Mouse (Mus musculus): Measurements from ENCODE around the gene BC004004. TPM values are rescaled to one million over a fixed set of nuclear protein-coding genes. Genes with fewer than 3 reads are reported as not detected.
A peak's percentile ranks its signal among the peaks of the same experiment; 100 is the strongest.
"Not testable (repeated sequence)": the region's sequence is repeated elsewhere in the genome, so short reads cannot be mapped to it uniquely, and the experiment has no call there.

The BC004004 gene
- total RNA-seq (2021) = 10 to 100 TPM; 77.6 to 80.4 TPM

DNA sequence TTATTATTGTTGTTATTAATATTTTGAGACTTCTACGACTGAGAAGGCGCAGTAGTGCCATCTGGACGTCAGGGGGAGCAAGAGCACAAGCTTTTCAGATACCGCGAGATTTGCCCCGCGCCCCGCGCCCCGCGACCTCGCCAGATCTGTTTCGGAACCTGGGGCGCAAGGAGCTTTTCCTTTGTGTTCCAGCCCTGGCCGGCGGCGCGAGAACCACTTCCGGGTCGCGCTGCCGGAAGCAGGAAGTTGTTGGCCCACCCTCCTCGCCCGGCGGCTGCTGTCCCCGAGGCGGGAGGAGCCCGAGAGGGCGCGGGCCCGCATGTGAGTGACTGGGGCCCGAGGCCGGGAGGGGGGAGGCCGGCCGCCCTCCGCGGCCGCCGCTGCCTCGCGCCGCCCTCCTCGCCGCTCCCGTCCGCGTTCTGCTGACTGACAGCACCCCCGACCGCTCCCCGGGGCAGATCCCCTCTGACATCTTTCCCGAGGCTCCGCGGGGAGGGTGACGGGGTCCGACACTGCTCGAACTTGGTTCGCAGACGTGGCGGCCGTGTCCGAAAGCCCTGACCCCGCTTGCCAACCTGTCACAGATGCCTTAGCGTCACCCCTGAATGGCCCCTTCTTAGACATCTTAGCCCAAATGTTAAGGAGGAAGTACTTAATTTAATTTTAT lies at the start of gene BC004004:
BC004004 (plus strand) TSS at position 107 of the 667 bp plus-strand sequence.
- DNase-seq = peak; percentile 93

DNA sequence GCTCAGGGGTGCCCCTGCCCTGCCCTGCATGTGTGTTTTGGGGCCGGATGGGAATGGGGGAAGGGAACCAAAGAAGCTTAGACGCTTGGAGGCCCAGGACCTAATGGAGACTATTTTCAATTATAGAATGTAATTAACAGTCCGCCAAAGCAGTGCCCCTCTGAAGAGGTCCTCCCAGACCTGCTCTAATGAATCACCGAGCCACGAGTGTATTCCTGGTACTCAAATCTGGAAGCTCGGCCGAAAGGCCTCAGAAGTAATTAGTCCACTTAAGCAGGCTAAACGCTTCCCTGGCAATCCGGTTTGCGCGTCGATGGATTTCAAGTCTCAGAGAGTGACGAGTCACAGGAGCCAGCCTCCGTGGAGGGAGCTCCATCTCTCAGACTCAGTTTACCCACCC lies 48.0 kb upstream of the BC004004 start:
- DNase-seq = no peak

DNA sequence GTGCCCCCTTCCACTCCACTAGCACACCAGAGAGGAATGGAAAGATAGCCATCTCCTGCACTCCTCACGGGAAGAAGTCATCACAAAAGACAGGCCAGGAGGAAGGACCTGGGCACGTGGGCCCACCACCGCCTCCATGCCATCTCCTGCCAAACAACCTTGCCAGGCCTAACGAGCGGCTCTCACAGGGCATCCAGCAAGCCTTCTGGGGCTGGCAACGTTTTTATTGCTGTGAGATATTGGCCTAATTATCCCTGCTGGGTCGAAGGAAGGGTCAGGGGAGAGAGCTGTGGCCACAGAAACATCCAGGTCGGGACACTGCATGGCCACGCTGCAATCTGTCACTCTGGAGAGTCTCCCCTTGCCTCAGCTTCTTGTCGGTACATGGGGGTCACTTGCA lies 37.5 kb upstream of the BC004004 start:
- DNase-seq = no peak

DNA sequence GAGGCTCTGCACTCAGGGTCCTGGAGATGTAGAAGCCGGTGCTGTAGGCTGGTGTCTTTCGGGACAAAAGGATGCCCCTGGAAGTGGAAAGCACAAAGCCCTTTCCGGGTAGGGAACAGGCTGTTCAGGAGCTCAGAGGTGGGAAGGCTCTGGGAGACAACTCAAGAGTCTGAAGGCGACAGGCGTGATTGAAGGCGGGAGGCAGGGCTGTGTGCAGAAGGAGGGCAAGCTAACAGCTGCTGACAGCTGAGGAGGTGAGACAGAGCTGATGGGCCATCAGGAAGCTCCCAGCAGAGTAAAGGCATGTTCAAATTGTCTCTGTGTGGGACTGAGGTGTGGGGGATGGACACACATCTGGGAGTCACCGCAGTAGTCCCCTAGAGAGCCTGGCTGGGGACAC lies 32.5 kb upstream of the BC004004 start:
- no peak for DNase-seq

DNA sequence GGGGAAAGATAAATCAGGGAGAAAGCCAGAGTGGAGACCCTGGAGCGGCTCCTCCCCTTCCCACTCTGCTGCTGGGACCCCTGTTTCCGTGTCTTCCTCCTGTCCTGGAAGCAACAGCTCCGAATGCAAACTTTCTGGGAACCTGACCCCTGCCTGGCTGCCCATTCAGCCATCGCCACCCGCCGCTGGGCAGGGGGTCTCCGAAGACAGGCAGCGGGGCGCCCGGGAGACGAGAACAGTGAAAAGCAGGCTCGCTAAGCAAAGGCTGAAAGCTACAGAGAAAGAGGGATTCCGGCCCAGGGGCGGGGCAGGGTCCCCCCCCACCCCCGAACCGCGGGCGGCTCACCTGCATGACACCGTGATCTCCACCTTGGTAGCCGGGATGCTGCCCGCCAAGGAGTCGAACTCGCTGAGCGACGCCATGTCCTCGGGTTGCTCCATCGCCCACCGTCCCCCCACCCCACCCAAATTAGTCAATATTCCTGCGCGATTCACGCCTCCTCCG lies 31.3 kb upstream of the BC004004 start:
- DNase-seq = no peak

DNA sequence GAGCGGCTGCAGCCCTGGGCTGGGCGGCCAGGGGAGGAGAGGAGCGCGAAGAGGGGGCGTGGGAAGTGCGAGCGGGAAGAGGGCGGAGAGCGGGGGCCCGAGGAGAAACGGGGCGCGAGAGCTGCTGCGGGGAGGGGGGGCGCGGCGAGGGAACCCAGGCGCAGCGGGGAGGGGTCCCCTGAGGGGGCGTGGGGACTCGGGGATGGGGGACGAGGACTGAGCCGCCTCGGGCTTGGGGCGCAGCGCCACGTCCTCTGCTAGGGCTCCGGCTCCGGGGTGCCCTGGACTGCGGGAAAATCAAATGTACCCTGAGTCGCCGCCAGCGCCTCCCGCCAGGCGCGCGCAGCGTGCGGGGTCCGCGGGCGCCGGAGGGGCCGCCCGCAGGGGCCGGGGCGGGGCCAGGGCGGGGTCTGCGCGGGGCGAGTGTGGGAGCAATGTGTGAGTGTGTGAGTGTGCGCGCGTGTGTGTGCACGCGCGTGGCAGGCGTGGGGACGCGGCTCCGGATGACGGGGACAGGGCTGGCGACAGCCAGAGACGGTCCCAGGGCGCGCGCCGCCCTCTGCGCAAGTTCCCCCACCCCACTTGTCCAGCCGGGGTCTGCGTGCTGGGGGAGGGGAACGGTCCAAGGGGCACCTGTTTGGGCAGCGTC lies 30.7 kb upstream of the BC004004 start, which contains the start of gene Cpne5:
Cpne5 (minus strand) TSS at position 396 of the 649 bp plus-strand sequence.
- no peak for DNase-seq

DNA sequence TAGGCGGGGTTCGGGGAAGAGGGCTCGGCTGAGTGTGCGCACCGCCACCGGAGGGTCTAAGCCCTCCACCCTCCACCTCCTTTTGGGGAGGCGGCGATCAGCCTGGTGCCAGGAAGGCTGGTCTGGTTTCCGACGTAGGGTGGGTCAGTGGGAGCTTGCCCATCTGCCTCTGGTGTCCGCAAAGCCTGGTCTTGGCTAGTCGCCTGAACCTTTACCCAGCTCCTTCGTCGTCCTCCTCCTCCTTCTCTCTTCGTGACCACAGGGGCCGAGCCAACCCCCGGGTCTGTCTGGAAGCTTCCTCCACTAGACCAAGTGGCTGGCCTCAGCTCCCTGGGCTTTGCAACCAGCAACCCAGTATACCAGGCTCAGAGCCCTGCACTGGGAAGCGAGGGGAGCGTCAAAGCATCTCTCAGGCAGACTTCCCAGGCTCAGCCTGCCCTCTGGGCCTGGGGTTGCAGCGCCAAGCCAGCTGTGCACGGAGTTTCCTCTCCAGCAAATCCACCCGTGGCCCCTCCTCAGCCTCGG lies 30.1 kb upstream of the BC004004 start:
- DNase-seq = no peak

DNA sequence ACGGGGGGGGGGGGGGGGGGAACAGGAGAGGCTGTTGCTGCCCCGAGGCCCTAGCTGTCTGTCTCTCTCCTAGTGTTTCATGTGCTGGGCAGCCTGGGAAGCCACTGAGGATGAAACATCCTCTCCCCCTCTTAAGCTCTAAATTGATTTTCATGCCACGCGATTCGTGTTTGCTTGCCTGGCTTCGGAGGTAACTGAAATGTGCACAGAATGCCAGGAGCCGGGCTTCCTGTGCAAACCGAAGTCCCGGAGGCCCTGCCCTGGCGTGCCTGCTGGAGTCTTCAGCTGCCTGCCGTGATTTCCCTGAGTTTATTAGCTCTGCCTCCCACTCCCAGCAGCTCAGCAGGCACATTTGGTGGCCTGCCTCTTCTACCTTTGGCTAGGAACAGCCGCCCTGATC lies 23.7 kb upstream of the BC004004 start:
- DNase-seq = no peak

DNA sequence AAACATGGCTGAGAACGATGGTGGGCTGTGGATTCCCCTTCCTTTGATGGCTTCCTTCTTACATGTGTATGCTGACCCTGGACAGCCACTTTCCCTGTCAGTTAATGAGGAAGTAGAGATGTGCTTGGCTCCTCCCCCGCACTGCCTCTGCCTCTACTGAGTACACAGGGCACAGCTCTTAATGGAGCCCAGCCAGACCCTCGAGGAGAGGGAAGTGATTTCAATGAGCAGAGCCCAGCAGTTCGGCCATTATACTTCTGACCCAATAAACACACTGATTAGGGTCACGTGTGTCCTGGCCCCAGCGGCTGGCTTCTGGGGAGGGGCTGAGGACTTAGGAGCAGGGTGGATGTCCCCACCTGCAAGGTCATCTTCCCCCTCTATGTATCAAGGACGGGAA lies 22.9 kb upstream of the BC004004 start:
- no peak for DNase-seq

DNA sequence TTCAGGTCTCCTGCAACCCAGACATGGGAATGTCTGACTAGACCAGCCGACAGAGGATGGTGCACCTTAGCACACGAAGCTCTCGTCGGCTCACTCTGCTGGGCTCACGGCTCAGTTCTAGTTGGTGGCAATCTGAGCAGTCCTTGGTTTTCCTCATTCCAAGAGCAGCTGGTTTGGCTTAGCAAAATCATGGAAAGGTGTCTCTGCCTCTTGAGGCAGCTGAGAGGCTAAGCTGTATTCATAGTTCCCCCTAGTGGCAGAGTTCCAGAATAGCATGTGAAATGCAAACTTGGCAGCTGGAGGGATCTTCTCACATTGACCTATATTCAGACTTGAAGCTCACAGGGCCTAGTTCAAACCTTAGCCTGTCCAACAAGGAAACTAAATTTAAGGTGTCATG lies 22.0 kb upstream of the BC004004 start:
- no peak for DNase-seq

DNA sequence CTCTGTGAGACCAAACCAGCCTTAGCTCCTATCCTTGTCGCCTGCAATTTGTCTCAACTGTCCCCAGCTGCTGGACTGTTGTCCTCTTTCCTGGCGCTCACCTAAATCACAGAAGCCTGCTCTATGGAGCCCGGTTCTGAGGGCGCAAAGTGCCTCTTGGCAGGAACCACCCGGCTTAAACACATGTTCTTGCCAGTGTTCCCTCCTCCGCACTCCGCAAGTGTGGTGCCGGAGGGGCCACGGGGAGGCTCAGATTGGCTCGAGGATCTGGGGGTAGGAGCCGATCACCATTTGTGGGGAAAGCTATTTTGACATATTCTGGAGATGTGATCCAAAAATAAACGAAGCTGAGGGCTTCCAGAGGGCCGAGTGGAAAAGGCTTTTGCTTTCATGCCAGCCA lies 20.7 kb upstream of the BC004004 start:
- DNase-seq = no peak

DNA sequence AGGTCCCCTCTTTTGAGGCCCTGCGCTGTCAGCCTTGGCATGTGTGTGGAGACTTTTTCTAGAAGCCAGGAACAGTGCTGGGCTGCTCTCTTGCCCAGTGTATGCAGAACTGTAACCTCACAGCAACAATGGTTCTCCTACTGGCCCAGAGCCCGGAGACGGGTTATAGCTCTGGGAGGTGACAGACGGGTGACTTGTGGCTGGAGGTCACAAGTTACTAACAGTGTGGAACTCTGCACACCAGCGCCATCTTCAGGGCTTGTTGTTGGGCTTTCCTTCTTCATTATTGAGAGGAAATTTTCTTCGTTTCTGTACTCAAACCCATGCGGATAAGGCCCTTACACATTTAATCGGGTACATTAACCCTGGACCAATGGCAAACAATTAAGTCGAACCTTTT lies 19.1 kb upstream of the BC004004 start:
- DNase-seq = no peak

DNA sequence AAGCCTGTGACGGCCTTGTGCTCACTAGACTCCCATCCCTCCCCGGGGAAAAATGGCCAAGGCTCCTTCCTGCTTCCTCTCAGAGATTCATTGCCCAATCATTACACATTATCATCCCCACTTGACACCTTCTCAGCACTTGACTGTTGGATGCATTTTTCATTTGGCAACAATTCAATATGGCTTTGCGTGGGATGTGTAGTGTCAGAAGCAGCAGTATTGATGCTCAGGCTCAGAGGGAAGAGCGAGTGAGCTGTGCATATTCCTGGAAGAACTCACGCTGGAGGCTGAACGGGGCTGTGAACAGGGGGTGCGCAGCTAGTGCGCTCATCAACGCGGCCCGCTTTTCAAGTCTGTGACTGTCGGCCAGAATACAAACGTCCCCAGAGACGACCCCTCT lies 17.6 kb upstream of the BC004004 start:
- not testable (repeated sequence) for DNase-seq

DNA sequence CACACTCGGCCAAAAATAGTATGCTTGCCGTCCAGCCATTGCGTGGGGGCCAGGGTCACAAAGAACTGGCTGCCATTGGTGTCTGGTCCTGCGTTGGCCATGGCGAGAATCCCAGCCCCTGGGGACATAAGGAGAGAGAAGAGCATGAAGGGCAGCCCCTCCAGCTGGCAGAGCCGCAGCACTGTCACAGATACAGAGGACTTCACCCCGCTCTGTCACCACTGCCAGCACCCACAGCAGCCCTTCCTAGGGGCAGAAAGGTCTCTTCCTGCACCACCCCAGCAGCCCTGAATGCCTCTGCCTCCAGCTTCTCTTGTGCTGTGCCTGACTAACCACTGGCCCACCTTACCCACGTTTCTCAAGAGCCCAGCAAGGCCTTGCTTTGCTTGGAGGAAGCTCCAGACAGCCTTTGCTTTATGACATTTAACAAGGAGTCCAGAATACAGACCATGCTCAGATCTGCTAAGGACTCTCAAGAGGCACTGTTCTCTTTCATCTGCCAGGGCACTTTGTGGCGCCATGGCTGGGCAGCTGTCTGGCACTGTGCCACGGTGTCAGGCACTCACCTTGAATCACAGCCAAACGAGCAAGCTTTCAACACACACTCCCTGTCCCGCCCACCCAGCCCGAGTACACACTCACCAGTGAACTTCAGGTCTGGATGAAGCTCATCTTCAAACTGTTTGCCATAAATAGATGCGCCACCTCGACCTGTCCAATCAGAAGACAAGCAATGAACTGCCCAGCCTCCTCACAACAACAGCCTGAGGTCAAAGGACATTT lies 16.8 kb upstream of the BC004004 start:
- DNase-seq = no peak

DNA sequence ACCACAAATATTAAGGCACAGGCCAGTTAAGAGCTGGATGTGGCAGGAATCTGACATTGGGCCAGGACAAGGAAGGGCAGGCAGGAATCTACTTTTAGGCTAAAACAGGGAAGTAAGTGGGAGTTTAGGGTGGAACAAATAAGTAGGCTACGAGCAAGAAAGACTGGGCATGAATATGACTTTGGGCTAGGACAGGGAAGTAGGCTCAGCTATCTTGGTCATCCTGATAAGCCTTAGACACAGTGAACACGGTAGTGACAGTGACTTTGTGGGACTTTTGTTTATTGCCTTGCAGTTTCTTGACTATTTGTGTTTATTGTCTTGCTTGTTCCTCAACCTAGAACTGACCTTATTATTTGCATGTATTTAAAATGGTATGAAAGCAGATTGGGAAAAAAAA lies 15.4 kb upstream of the BC004004 start:
- no peak for DNase-seq

DNA sequence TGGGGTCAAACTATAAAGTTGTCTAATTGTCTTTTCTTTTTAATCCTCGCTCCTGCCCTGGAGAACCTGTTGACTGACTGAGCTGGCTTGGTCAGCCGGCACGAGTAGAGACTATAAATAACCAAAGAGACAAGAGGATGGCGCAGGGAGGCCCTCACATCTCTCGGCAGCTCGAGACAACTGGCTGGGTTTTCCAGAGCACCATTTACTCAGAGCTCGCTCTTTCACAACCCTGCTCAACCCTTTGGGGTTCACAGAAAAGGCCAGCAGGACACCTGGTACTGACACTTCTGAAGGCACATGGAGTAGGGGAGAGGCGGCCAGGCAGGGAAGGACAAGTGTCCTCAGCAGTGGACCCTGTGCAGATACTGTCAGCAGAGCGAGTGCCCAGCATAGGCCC lies 14.9 kb upstream of the BC004004 start:
- no peak for DNase-seq

DNA sequence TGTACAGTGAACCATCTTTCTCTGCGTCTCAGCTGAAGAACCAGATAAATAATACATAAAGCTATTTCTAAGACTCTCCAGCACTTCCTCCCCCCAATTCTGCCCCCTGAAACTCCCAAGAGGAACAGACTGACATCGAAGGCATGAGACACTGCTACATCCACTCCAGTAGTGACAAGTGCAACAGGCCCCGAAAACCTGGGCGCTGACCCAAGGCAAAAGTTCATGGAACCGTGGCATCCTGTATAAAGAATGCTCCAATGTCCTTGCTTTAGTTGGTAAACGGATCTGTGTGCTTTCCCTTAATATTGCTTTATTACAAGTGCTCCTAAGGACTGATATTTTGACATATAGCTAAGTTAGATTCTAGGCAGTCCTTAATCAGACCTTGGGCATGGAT lies 13.8 kb upstream of the BC004004 start:
- DNase-seq = not testable (repeated sequence)

DNA sequence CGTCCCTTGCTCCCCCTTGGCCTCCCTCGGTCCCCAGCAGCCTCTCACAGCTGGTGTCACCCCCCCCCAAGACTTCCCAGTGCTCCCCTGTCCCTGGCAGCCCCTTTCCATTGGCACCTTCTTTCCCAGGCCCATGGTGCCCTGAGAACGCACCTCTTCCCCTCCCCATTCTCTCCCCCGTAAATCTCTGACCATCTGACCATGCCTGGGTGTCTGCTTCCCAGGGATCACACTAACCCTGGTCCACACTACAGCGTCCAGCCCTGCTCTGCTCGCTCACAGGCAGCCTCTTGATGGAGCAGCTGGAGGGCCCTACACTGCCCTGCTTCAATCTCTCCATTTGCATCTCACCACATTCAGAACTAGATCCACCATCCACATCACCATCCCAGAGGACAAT lies 12.1 kb upstream of the BC004004 start:
- no peak for DNase-seq

DNA sequence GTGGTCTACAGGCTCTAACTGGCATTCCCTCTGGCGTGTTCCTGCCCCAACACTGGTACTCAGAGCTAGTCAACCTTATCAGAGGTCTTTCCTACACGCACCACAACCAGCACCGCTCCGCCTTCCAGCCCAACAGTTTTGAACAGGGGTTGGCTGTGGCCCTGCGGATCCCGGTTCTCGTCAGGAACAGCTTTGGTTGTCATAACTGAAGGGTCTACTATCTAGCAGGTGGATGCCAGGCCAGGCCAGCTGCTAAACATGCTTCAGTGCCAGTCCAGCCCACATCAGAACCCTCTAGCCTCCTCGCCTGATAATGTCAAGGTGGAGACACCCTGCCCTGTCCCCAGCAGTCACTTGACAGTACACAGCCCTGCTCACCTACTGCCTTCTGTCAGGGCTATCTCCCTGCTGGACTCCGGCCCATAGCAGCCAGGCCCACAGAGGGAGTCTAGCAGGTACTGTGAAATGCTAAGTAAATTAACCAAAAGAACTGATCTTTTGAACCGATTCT lies 11.5 kb upstream of the BC004004 start:
- DNase-seq = no peak

DNA sequence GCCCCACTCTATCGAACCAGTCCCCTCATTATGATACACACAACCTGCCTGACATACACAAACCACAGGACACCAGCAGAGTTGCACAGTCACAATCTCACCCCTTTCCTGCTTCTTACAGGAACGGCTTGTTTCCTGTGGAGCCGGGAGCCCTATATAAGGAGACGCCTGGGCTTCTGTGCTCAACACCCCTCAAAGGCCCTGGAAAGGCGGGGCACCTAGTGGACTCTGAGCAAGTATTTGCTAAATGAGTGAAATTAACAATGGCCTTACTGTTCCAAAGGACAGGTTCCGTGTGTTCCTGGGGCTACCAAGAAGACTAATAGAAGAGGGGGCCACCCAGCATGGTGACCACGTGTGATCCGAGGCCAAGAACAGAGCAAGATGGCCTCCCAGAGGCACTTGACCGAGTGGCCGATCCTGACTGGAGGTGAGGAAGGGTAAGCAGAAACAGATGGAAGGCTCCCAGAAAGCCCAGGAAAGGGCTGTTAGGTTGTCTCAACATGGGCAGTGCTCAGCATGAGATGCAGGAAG lies 10.5 kb upstream of the BC004004 start:
- no peak for DNase-seq

DNA sequence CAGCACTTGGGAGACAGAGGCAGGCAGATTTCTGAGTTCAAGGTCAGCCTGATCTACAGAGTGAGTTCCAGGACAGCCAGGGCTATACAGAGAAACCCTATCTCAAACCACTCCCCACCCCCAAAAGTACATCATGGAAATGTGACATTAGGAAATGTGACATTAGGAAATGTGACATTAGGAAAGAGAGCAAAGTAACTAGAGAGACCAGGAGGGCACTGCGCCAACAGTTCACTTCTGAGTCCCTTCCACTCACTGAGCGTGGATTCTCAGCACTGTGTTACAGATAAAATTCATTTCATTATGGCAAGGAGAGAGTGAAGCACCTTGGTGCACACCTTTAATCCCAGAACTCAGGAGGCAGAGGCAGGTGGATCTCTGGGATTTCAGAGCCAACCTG lies 9.7 kb upstream of the BC004004 start:
- DNase-seq = no peak

DNA sequence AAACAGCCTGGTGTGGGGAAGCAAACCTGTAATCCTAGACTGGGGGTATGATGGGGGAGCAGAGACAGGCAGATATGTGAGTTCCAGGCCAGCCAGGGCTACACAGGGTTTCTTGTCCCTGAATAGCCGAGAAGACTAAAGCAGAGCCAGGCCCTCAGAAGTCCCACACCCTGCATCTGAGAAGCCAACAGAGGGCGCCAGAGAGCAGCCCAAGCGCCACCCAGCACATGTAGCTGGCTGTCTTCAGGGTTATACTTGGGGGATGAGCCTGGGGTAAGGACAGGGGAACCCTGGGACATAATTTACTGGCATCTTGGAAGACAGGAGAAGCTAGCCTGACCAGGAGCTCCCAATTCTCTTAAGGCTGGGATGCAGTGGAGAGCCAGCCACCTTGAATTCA lies 9.1 kb upstream of the BC004004 start:
- peak; percentile 63 to 64 for DNase-seq

DNA sequence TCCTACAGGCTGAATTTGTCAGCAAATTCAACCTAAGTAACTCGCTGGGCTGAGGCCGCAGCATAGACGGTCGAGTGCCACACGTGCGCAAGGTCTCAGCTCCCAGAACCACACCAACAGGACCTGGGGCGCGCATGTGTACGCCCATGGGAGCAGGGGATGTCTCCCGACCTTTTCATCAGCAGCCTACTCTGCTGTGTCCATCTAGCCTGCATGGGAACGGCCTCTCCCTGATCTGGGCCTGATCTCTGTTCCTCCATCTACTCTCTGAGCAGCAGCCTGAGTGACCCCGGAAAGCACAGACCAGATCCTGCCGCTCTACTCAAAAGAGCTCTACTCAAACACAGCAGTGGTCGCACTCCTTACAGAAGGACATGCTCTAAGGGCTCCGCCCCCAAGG lies 8.1 kb upstream of the BC004004 start:
- no peak for DNase-seq
